ENCODE assay signal across 8 mouse cellular contexts in genomic region chr10:40683868-40684253, GRCm38 (mm10). TPM values are rescaled to one million over a fixed set of nuclear protein-coding genes. Genes with fewer than 3 reads are reported as not detected.
DNase-seq lines count a peak whose midpoint lies in the region; ATAC-seq and TF ChIP-seq lines count a peak whose summit lies in the region.

No protein-coding gene starts in this region.

- no peak for DNase-seq in heart, adult 8-10 months (ENCODE audit: low spot score)
- DNase-seq in liver, postnatal 0 days, result no peak
- no peak for DNase-seq in urinary bladder, postnatal 14 days (ENCODE audit: low spot score)
- no peak for DNase-seq in thymus, postnatal 36 days
- no peak for DNase-seq in layer of hippocampus, postnatal 25 days (ENCODE audit: extremely low spot score in 1 of 2, low spot score in 1 of 2)

- peaks cover 3% of the 10 kb centered on the region; the same call in 1 of the 2 replicates for H3K4me1 ChIP-seq in heart, embryonic 12.5 days (replicated peaks)
- no peaks in the 10 kb centered on the region for H3K4me1 ChIP-seq in brown adipose tissue, adult 24 weeks (ENCODE audit: control insufficient read depth, insufficient read depth, insufficient read length, low read length)
- H3K4me1 ChIP-seq in heart, embryonic 16.5 days (ENCODE audit: control insufficient read depth, insufficient read depth, low read length), result peaks cover 6% of the 10 kb centered on the region
- H3K4me1 ChIP-seq in liver, postnatal 0 days (ENCODE audit: insufficient read depth), result peaks cover 6% of the 10 kb centered on the region

- no peak for ATAC-seq in heart, embryonic 12.5 days (ENCODE audit: insufficient number of reproducible peaks, low FRiP score)
- ATAC-seq in heart, embryonic 16.5 days (replicated peaks; ENCODE audit: extremely low read depth, insufficient read depth, low FRiP score), result no peak
- no peak for ATAC-seq in liver, postnatal 0 days

- H3K4me3 ChIP-seq in heart, embryonic 12.5 days, result peak overlapping the region; percentile 61
- H3K4me3 ChIP-seq in brown adipose tissue, adult 24 weeks (ENCODE audit: insufficient read depth, low read depth, low read length), result peak overlapping the region; percentile 59; the same call in 1 of the 2 replicates
- H3K4me3 ChIP-seq in heart, embryonic 16.5 days (ENCODE audit: low read length), result peak overlapping the region; percentile 66
- 0 out of 2 replicates have a peak overlapping the region, but pooled peaks have one; percentile 51 for H3K4me3 ChIP-seq in liver, postnatal 0 days (ENCODE audit: low read depth, low read length)

- no peak overlapping the region for H3K9ac ChIP-seq in heart, embryonic 12.5 days
- no peak overlapping the region; the same call in 1 of the 2 replicates for H3K9ac ChIP-seq in heart, embryonic 16.5 days (ENCODE audit: low read length)
- H3K9ac ChIP-seq in liver, postnatal 0 days (replicated peaks), result no peak overlapping the region

- H3K27ac ChIP-seq in heart, embryonic 12.5 days (ENCODE audit: poor library complexity, severe bottlenecking), result no peak overlapping the region
- H3K27ac ChIP-seq in brown adipose tissue, adult 24 weeks (replicated peaks; ENCODE audit: low read depth, low read length), result no peak overlapping the region
- no peak overlapping the region; the same call in 1 of the 2 replicates for H3K27ac ChIP-seq in heart, embryonic 16.5 days (ENCODE audit: low read length)
- no peak overlapping the region for H3K27ac ChIP-seq in liver, postnatal 0 days (ENCODE audit: low read depth)

- peak overlapping the region; percentile 85 for H3K4me2 ChIP-seq in heart, embryonic 12.5 days
- H3K4me2 ChIP-seq in heart, embryonic 16.5 days (ENCODE audit: low read depth, low read length), result peak overlapping the region; percentile 91
- H3K4me2 ChIP-seq in liver, postnatal 0 days (ENCODE audit: low read depth, low read length), result peak overlapping the region; percentile 83

- no peak for TF ChIP-seq CTCF in liver, postnatal 0 days (IDR thresholded peaks at IDR 0.05; ENCODE audit: low read depth)

- 54% methylated on average over 9 of the region's 9 CpGs for WGBS in heart, embryonic 12.5 days
- 58% methylated on average over 9 of the region's 9 CpGs for WGBS in heart, embryonic 16.5 days
- 53% methylated on average over 9 of the region's 9 CpGs for WGBS in liver, postnatal 0 days (ENCODE audit: insufficient replicate concordance)

- no peaks in the 10 kb centered on the region for H3K9me3 ChIP-seq in heart, embryonic 12.5 days (replicated peaks)
- no peaks in the 10 kb centered on the region for H3K9me3 ChIP-seq in heart, embryonic 16.5 days (replicated peaks; ENCODE audit: control insufficient read depth, low read length)
- no peaks in the 10 kb centered on the region for H3K9me3 ChIP-seq in liver, postnatal 0 days (ENCODE audit: low read length)

- H3K27me3 ChIP-seq in heart, embryonic 12.5 days (replicated peaks), result no peaks in the 10 kb centered on the region
- no peaks in the 10 kb centered on the region for H3K27me3 ChIP-seq in heart, embryonic 16.5 days (ENCODE audit: control insufficient read depth, insufficient read depth, low read length)
- peaks cover 32% of the 10 kb centered on the region for H3K27me3 ChIP-seq in liver, postnatal 0 days (ENCODE audit: insufficient read depth, low read length)

- no peak for TF ChIP-seq EP300 in liver, postnatal 0 days (IDR thresholded peaks at IDR 0.05; ENCODE audit: low read depth)

- H3K36me3 ChIP-seq in heart, embryonic 12.5 days, result no peaks in the 10 kb centered on the region
- H3K36me3 ChIP-seq in heart, embryonic 16.5 days (ENCODE audit: control insufficient read depth, insufficient read depth), result no peaks in the 10 kb centered on the region
- H3K36me3 ChIP-seq in liver, postnatal 0 days (replicated peaks; ENCODE audit: insufficient read depth, low read length), result no peaks in the 10 kb centered on the region

RNA-seq across cellular contexts. Expression of gene Mettl24, which starts 0.8 kb away (rescaled TPM):
- 2.5 and 3.0 TPM in 2 replicates for polyA plus RNA-seq in heart, embryonic 12.5 days (2016; fragmentation: Nextera tagmentation; extraction: Ambion mirVana)
- 1 to 10 TPM in 3 of 4 experiments, under 1 TPM in 1; 0.90 to 2.4 (median 1.5) TPM for total RNA-seq in heart, adult 8-10 months (2022)
- 1.1 and 1.8 TPM in 2 replicates for polyA plus RNA-seq in brown adipose tissue, adult 24 weeks (2012; ENCODE audit: insufficient read depth, insufficient read length, missing spikeins)
- polyA plus RNA-seq in heart, embryonic 16.5 days (2015; fragmentation: Nextera tagmentation; extraction: Ambion mirVana), result 2.1 and 2.5 TPM in 2 replicates
- polyA plus RNA-seq in liver, postnatal 0 days (2015; fragmentation: Nextera tagmentation; extraction: Ambion mirVana), result 0.30 and 0.45 TPM in 2 replicates
- 1 to 10 TPM; 1.7 to 2.3 TPM for total RNA-seq in layer of hippocampus, postnatal 25 days (2021)

RNA-seq across cellular contexts. Expression of gene Ddo, which starts 54.0 kb away (rescaled TPM):
- 10.1 and 10.6 TPM in 2 replicates for polyA plus RNA-seq in heart, embryonic 12.5 days (2016; fragmentation: Nextera tagmentation; extraction: Ambion mirVana)
- total RNA-seq in heart, adult 8-10 months (2022), result 10 to 100 TPM; 29.8 to 39.9 (median 33.4) TPM
- 56.4 and 60.0 TPM in 2 replicates for polyA plus RNA-seq in brown adipose tissue, adult 24 weeks (2012; ENCODE audit: insufficient read depth, insufficient read length, missing spikeins)
- 25.0 and 27.3 TPM in 2 replicates for polyA plus RNA-seq in heart, embryonic 16.5 days (2015; fragmentation: Nextera tagmentation; extraction: Ambion mirVana)
- polyA plus RNA-seq in liver, postnatal 0 days (2015; fragmentation: Nextera tagmentation; extraction: Ambion mirVana), result 0.86 and 1.2 TPM in 2 replicates
- total RNA-seq in layer of hippocampus, postnatal 25 days (2021), result 10 to 100 TPM; 13.6 to 15.0 TPM
